Mouse (Mus musculus) heart, embryonic 14.5 days (tissue): Measurements from ENCODE around the gene Myom1. TPM values are rescaled to one million over a fixed set of nuclear protein-coding genes. Genes with fewer than 3 reads are reported as not detected.

Source experiments
- ATAC-seq: fragments of 200-750 bp; cut with Nextera tagmentation; 2 replicates; pipeline ENCODE4 v1.8.0; 2017; ENCODE audit warnings: low read depth, moderate TSS enrichment; ENCODE audit not compliant: insufficient number of reproducible peaks, insufficient read depth, low FRiP score
- H3K27ac ChIP-seq, 2 experiments: fragments of 200-500 bp in 1 of 2; fragments of 300-500 bp in 1 of 2; sonication (generic) in 1 of 2; replicated peaks in 1 of 2; 2 replicates each; pipeline ENCODE4 v1.5.1; 2012 to 2014; ENCODE audit warnings: low read depth in 2 of 2, low read length in 2 of 2, control low read depth in 1 of 2, mild to moderate bottlenecking in 1 of 2, mixed read lengths in 1 of 2; ENCODE audit not compliant: control insufficient read depth in 1 of 2, insufficient read depth in 1 of 2
- H3K27me3 ChIP-seq: fragments of 300-500 bp; sonication (generic); 2 replicates; pipeline ENCODE4 v1.6.1; 2014; ENCODE audit warnings: mild to moderate bottlenecking, low read length, control low read depth; ENCODE audit not compliant: control insufficient read depth, insufficient read depth
- H3K36me3 ChIP-seq: fragments of 300-500 bp; sonication (generic); 2 replicates; pipeline ENCODE4 v1.6.1; 2014; ENCODE audit warnings: mild to moderate bottlenecking, control low read depth, low read length, mixed read lengths; ENCODE audit not compliant: control insufficient read depth, insufficient read depth
- H3K4me1 ChIP-seq, 2 experiments: fragments of 200-500 bp in 1 of 2; fragments of 300-500 bp in 1 of 2; sonication (generic) in 1 of 2; 2 replicates each; pipeline ENCODE4 v1.6.1; 2012 to 2014; ENCODE audit warnings: low read length in 2 of 2, control low read depth in 1 of 2, mixed read lengths in 1 of 2; ENCODE audit not compliant: control insufficient read depth in 2 of 2, insufficient read depth in 2 of 2
- H3K4me2 ChIP-seq: fragments of 300-500 bp; sonication (generic); 2 replicates; pipeline ENCODE4 v1.6.1; 2014; ENCODE audit warnings: mild to moderate bottlenecking, low read length
- H3K4me3 ChIP-seq, 2 experiments: fragments of 200-500 bp in 1 of 2; fragments of 300-500 bp in 1 of 2; sonication (generic) in 1 of 2; 2 replicates each; pipeline ENCODE4 v1.5.1; 2012 to 2014; ENCODE audit warnings: low read length in 2 of 2, mild to moderate bottlenecking in 2 of 2, control low read depth in 1 of 2, low read depth in 1 of 2, moderate library complexity in 1 of 2; ENCODE audit not compliant: control insufficient read depth in 1 of 2, insufficient read depth in 1 of 2
- H3K9ac ChIP-seq: fragments of 300-500 bp; sonication (generic); 2 replicates; pipeline ENCODE4 v1.6.1; 2014; ENCODE audit warnings: mild to moderate bottlenecking, low read length
- H3K9me3 ChIP-seq: fragments of 300-500 bp; sonication (generic); 2 replicates; pipeline ENCODE4 v1.6.1; 2016; ENCODE audit warnings: low read length, control low read depth; ENCODE audit not compliant: control insufficient read depth
- WGBS: fragments of 180-500 bp; shearing (Covaris S2); extraction: QIAGEN DNeasy Blood & Tissue Kit; methylation state at CpG from one replicate; pipeline ENCODE4 v1.1.7; 2014; 5-methylcytosine and 5-hydroxymethylcytosine counted together
- polyA plus RNA-seq: library from polyadenylated mRNA; unstranded; fragments of >200 nt; fragmentation: Nextera tagmentation; extraction: Ambion mirVana; gene quantifications from 2 replicates; pipeline ENCODE4 v1.2.1, GENCODE M21; 2014

Myom1 gene
- polyA plus RNA-seq, 1 experiment from 2014 or later = 273 TPM

- no peak overlapping the region for H3K4me2 ChIP-seq
- H3K4me1 ChIP-seq = peaks cover 5 to 8% of the 10 kb centered on the region in 2 experiments; a peak in 2 of 4 replicates
- no peak; the same call in 1 of the 2 replicates for ATAC-seq
- no peaks in the 10 kb centered on the region for H3K27me3 ChIP-seq
- no peak overlapping the region for H3K9ac ChIP-seq
- H3K4me3 ChIP-seq = no peak overlapping the region
- WGBS = 64% methylated on average over 9 of the region's 9 CpGs
- peak overlapping the region; percentile 14 to 17; a peak in 3 of 4 replicates for H3K27ac ChIP-seq
- no peaks in the 10 kb centered on the region for H3K9me3 ChIP-seq
- H3K36me3 ChIP-seq = peaks cover 34% of the 10 kb centered on the region
Observed at GRCm38 (mm10) chr17:71129489-71130261, 127.2 kb downstream of the Myom1 start.

DNA sequence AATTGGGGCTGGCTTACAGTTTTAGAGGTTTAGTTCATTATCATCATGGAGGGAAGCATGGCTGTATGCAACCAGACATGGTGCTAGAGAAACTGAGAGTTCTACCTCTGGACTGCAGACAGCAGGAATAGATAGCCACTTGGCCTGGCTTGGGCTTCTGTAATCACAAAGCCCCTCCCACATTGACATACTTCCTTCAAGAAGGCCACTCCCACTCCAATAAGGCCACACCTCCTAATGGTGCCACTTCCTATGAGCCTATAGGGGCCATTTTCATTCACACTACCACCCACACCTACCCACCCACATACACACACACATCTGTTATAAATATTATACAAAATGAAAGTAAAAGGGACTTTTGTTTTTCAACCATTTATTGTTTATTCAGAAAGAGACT lies 129.8 kb downstream of the Myom1 start:
- peaks cover 9% of the 10 kb centered on the region for H3K36me3 ChIP-seq
- H3K4me1 ChIP-seq = peaks cover 7 to 8% of the 10 kb centered on the region in 2 experiments; a peak in 1 of 4 replicates
- H3K4me2 ChIP-seq = no peak overlapping the region
- H3K27me3 ChIP-seq = no peaks in the 10 kb centered on the region
- H3K4me3 ChIP-seq = no peak overlapping the region
- H3K9ac ChIP-seq = no peak overlapping the region
- no peaks in the 10 kb centered on the region for H3K9me3 ChIP-seq
- H3K27ac ChIP-seq = no peak overlapping the region
- no peak for ATAC-seq

- ATAC-seq = no peak
- H3K27me3 ChIP-seq = no peaks in the 10 kb centered on the region
- peaks cover 1% of the 10 kb centered on the region for H3K36me3 ChIP-seq
- H3K9ac ChIP-seq = no peak overlapping the region
- peaks cover 5 to 8% of the 10 kb centered on the region in 2 experiments; a peak in 1 of 4 replicates for H3K4me1 ChIP-seq
- H3K27ac ChIP-seq = no peak overlapping the region
- no peak overlapping the region for H3K4me2 ChIP-seq
- no peaks in the 10 kb centered on the region for H3K9me3 ChIP-seq
- 89% methylated on average over 11 of the region's 11 CpGs for WGBS
- no peak overlapping the region for H3K4me3 ChIP-seq
Observed at GRCm38 (mm10) chr17:71132856-71133439, 130.5 kb downstream of the Myom1 start.

DNA sequence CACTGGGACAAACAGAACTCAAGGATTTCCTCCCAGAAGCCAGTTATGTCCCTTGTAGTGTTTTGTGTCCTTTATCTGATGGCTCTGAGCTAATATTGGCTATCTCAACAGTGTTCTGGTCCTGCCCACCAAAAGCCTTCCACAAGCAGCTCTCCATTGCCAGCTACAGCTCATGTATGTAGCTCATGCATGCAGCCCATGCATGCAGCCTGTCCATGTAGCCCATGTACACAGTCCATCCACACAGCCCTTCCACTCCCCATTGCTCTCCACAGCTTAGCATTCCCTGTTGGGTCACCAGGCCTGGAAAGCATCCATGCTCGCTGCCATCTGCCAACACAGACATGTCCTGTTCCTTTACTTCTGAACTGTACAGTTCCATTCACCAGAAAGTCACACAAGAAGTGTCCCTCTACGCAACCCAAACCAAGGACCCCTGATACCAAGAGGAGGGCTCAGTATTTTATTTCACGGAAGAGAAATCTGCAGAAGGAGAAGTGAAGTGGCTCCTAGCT lies 132.1 kb downstream of the Myom1 start:
- Histone ChIP-seq H3K4me1 (peaks cover 5 to 6% of the 10 kb centered on the region in 2 experiments; a peak in 1 of 4 replicates), H3K36me3 (no peaks in the 10 kb centered on the region), H3K27ac (no peak overlapping the region), H3K4me2 (no peak overlapping the region), H3K9me3 (no peaks in the 10 kb centered on the region), H3K27me3 (no peaks in the 10 kb centered on the region), H3K9ac (no peak overlapping the region), H3K4me3 (no peak overlapping the region)
- no peak for ATAC-seq
- 85% methylated on average over 3 of the region's 3 CpGs for WGBS

DNA sequence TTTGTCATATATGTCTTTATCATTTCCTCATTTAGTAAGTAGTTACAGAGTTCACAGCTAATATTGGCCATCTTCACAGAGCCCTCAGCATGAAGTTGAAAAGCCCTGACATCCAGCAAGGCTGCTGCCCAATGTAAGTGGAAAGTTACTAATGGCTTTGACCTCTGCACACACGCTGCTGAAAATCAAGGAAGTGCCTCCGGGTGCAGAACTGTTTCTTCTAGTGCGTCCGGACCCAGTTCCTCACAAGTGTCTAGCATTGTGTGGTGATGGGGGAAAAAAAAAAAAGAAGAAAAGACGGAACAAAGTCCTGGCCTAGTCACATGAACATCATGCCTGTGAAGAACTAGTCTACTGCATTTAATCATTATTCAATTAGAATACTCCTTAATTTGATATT lies 132.7 kb downstream of the Myom1 start:
- Histone ChIP-seq H3K4me3 (no peak overlapping the region), H3K9ac (no peak overlapping the region), H3K9me3 (no peaks in the 10 kb centered on the region), H3K27ac (no peak overlapping the region), H3K4me2 (no peak overlapping the region), H3K36me3 (no peaks in the 10 kb centered on the region), H3K27me3 (no peaks in the 10 kb centered on the region), H3K4me1 (peaks cover under 1 to 4% of the 10 kb centered on the region in 2 experiments; a peak in 1 of 4 replicates)
- 61% methylated on average over 5 of the region's 5 CpGs for WGBS
- ATAC-seq = no peak

- no peak for ATAC-seq
- Histone ChIP-seq H3K36me3 (no peaks in the 10 kb centered on the region), H3K4me3 (no peak overlapping the region), H3K9me3 (no peaks in the 10 kb centered on the region), H3K27me3 (no peaks in the 10 kb centered on the region), H3K4me1 (peaks cover 0 to 3% of the 10 kb centered on the region in 2 experiments; a peak in 1 of 4 replicates), H3K27ac (no peak overlapping the region), H3K4me2 (no peak overlapping the region), H3K9ac (no peak overlapping the region)
- 85% methylated on average over 5 of the region's 5 CpGs for WGBS
Observed at GRCm38 (mm10) chr17:71135866-71136265, 133.4 kb downstream of the Myom1 start.

GRCm38 (mm10) chr17:71136384-71137333 lies 134.2 kb downstream of the Myom1 start:
- Histone ChIP-seq H3K4me1 (peaks cover 0 to 3% of the 10 kb centered on the region in 2 experiments; a peak in 1 of 4 replicates), H3K27ac (no peak overlapping the region), H3K4me3 (no peak overlapping the region), H3K27me3 (no peaks in the 10 kb centered on the region), H3K9me3 (no peaks in the 10 kb centered on the region), H3K9ac (no peak overlapping the region), H3K4me2 (no peak overlapping the region), H3K36me3 (no peaks in the 10 kb centered on the region)
- no peak for ATAC-seq
- WGBS = 61% methylated on average over 16 of the region's 16 CpGs
